Mouse (Mus musculus): Measurements from ENCODE around the gene Exoc3l4. TPM values are rescaled to one million over a fixed set of nuclear protein-coding genes. Genes with fewer than 3 reads are reported as not detected.

Exoc3l4 gene
- polyA plus RNA-seq, 1 experiment from 2014 or later, result 21.3 TPM

DNA sequence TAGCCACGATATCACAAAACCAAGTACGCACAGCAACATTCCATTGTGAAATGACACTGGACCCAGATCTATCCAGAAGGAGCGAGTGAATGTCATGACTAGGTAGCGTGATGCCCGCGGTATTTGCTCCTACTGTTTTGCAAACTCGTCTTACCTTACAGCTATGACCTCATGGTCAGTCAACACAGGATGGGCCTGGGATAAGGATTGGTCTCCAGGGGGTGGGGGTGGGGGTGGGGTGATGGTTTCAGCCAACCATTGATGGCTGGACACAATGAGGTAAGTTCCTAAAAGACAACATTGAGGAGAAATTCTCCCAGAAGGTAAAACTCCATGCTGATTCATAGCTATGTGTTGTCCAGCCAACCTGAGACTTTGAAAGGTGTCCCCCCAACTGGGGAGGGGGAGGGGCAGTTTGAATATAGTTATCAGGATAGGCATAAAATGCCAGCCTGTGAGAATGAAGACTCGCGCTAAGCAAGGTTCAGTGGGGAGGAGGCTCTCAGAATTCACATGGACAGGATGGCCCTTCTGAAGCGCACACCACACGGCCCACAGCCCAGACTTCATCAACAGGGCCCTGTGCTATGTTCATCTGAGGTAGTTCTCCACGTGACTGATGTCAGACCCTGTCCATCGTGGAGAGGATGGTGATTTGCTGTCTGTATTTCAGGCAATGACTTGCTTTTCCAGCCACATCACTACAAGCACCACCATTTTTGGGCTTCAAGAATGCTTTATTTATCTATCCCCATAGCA lies 30.8 kb upstream of the Exoc3l4 start:
- no peak overlapping the region for H3K9ac ChIP-seq (replicated peaks; ENCODE audit: low read depth)
- H3K4me1 ChIP-seq (ENCODE audit: insufficient read depth, low read depth, low read length), result peaks cover 6% of the 10 kb centered on the region; the same call in 1 of the 2 replicates
- no peak overlapping the region for H3K4me2 ChIP-seq (replicated peaks; ENCODE audit: low read depth, low read length)
- TF ChIP-seq EP300 (IDR thresholded peaks at IDR 0.05), result no peak
- TF ChIP-seq CTCF (IDR thresholded peaks at IDR 0.05), result no peak
- H3K9me3 ChIP-seq (ENCODE audit: low read length), result no peaks in the 10 kb centered on the region
- no peaks in the 10 kb centered on the region for H3K36me3 ChIP-seq (ENCODE audit: insufficient read depth, low read length)
- ATAC-seq (no peak), DNase-seq (ENCODE audit: low spot score) (no peak)
- no peak overlapping the region for H3K4me3 ChIP-seq (ENCODE audit: low read depth, low read length)
- no peaks in the 10 kb centered on the region for H3K27me3 ChIP-seq (replicated peaks; ENCODE audit: insufficient read depth, low read length)
- WGBS, result 75% methylated on average over 13 of the region's 13 CpGs
- peak overlapping the region; percentile 77 for H3K27ac ChIP-seq (ENCODE audit: low read length)

DNA sequence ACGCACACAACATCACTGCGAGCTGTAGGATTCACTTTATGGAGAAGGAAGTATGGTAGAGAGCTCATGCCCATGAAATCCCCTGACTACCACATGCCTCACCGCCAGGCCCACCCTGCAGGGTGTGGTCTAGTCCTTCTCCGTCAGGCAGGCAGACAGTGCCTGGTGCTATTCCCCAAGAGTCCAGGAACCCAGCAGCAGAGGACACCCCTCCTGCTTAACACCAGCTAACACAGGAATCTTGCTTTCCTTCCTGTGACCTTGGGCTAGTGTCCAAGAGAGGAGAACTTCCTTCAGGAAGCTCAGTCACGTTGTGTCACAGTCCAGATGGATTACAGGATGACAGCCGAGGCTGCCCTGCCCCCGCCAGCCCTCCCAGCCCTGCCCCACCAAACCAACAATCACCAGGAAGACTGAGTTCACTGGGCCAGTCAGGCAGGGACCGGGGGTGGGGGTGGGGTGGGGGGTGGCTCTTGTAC lies 30.1 kb upstream of the Exoc3l4 start:
- H3K4me2 ChIP-seq (replicated peaks; ENCODE audit: low read depth, low read length), result no peak overlapping the region
- DNase-seq (ENCODE audit: low spot score), result peak; percentile 86
- peak; percentile 97 for ATAC-seq
- no peak overlapping the region for H3K4me3 ChIP-seq (ENCODE audit: low read depth, low read length)
- H3K36me3 ChIP-seq (ENCODE audit: insufficient read depth, low read length), result no peaks in the 10 kb centered on the region
- peak overlapping the region; percentile 77 for H3K27ac ChIP-seq (ENCODE audit: low read length)
- no peaks in the 10 kb centered on the region for H3K9me3 ChIP-seq (ENCODE audit: low read length)
- H3K9ac ChIP-seq (replicated peaks; ENCODE audit: low read depth), result no peak overlapping the region
- 20% methylated on average over 8 of the region's 8 CpGs for WGBS
- TF ChIP-seq CTCF (IDR thresholded peaks at IDR 0.05) (no peak), EP300 (IDR thresholded peaks at IDR 0.05) (peak; percentile 92)
- H3K4me1 ChIP-seq (ENCODE audit: insufficient read depth, low read depth, low read length), result peaks cover 6% of the 10 kb centered on the region; the same call in 1 of the 2 replicates
- H3K27me3 ChIP-seq (replicated peaks; ENCODE audit: insufficient read depth, low read length), result no peaks in the 10 kb centered on the region

DNA sequence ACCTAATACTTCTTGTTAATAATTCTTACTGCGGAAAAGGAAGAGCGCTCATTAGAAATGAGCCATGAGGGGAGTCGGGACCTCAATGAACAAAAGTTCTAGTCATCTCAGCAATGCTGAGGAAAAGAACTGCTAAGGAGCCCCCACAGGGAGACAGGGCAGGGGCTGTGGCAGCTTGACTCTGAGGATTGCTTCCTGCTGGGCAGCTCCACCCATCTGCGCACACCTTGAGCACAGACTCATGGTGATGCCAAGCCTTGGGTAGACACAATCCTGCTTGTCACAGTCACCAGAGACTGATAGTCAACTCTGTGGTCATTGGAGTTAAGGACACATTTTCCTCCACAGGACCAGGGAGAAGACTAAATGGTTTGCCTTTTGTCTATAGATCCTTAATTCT lies 29.7 kb upstream of the Exoc3l4 start:
- no peak for TF ChIP-seq CTCF (IDR thresholded peaks at IDR 0.05)
- TF ChIP-seq EP300 (IDR thresholded peaks at IDR 0.05), result no peak
- DNase-seq (ENCODE audit: low spot score), result peak; percentile 37
- WGBS, result 50% methylated on average over 4 of the region's 4 CpGs

DNA sequence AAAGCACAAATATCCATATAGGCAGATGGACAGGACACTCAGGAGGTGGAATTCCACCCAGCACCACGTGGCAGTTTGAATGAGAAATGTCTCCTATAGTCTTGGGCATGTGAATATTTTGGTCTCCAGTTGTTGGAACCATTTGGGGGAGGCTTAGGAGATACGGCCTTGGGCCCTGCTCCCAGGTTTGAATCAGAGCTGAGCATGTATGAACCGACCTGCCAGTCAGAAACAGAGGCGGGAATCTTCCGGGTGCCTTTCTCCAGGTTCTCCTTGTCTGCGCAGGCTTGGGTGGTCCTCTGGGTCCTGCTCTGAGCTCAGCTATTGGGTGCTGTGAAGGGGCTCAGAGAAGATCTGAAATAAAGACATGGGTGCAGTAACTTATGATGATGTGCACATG lies 22.8 kb upstream of the Exoc3l4 start:
- TF ChIP-seq CTCF (IDR thresholded peaks at IDR 0.05) (no peak), EP300 (IDR thresholded peaks at IDR 0.05) (no peak)
- Histone ChIP-seq H3K9ac (replicated peaks; ENCODE audit: low read depth) (no peak overlapping the region), H3K27me3 (replicated peaks; ENCODE audit: insufficient read depth, low read length) (no peaks in the 10 kb centered on the region), H3K36me3 (ENCODE audit: insufficient read depth, low read length) (no peaks in the 10 kb centered on the region), H3K4me3 (ENCODE audit: low read depth, low read length) (no peak overlapping the region), H3K27ac (ENCODE audit: low read length) (no peak overlapping the region), H3K4me1 (ENCODE audit: insufficient read depth, low read depth, low read length) (no peaks in the 10 kb centered on the region), H3K4me2 (replicated peaks; ENCODE audit: low read depth, low read length) (no peak overlapping the region), H3K9me3 (ENCODE audit: low read length) (no peaks in the 10 kb centered on the region)
- ATAC-seq, result no peak
- no peak for DNase-seq (ENCODE audit: low spot score)
- 82% methylated on average over 6 of the region's 6 CpGs for WGBS

More for the DNA sequence above, 29.7 kb upstream of the Exoc3l4 start:
- Histone ChIP-seq H3K4me2 (replicated peaks; ENCODE audit: low read depth, low read length) (no peak overlapping the region), H3K9ac (replicated peaks; ENCODE audit: low read depth) (no peak overlapping the region), H3K27me3 (replicated peaks; ENCODE audit: insufficient read depth, low read length) (no peaks in the 10 kb centered on the region), H3K27ac (ENCODE audit: low read length) (peak overlapping the region; percentile 34; the same call in 1 of the 2 replicates), H3K36me3 (ENCODE audit: insufficient read depth, low read length) (no peaks in the 10 kb centered on the region), H3K4me1 (ENCODE audit: insufficient read depth, low read depth, low read length) (peaks cover 6% of the 10 kb centered on the region; the same call in 1 of the 2 replicates), H3K9me3 (ENCODE audit: low read length) (no peaks in the 10 kb centered on the region), H3K4me3 (ENCODE audit: low read depth, low read length) (no peak overlapping the region)
- ATAC-seq, result peak; percentile 36

DNA sequence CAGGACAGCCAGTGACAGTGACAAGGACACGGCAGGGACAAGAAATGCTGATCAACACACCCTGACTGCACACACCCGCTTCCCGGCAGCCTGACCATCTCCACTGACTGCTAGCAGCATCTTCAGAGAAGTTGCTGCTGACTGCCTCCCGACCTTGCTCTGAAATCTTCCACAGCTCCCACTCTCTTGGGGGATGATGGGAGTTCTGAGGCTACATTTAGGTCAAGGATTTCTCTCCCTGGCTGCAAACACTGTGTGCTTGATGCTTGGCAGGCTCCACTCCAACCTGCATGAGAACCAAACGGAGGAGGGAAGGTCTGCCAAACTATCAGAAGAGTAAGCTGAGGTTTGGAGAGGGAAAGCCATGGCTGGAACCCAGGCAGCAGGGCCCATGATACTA lies 19.8 kb upstream of the Exoc3l4 start:
- no peak for TF ChIP-seq CTCF (IDR thresholded peaks at IDR 0.05)
- TF ChIP-seq EP300 (IDR thresholded peaks at IDR 0.05), result no peak
- Histone ChIP-seq H3K9ac (replicated peaks; ENCODE audit: low read depth) (no peak overlapping the region), H3K36me3 (ENCODE audit: insufficient read depth, low read length) (no peaks in the 10 kb centered on the region), H3K9me3 (ENCODE audit: low read length) (no peaks in the 10 kb centered on the region), H3K4me3 (ENCODE audit: low read depth, low read length) (no peak overlapping the region), H3K4me2 (replicated peaks; ENCODE audit: low read depth, low read length) (no peak overlapping the region), H3K27me3 (replicated peaks; ENCODE audit: insufficient read depth, low read length) (no peaks in the 10 kb centered on the region), H3K4me1 (ENCODE audit: insufficient read depth, low read depth, low read length) (no peaks in the 10 kb centered on the region), H3K27ac (ENCODE audit: low read length) (no peak overlapping the region)
- ATAC-seq (no peak), DNase-seq (ENCODE audit: low spot score) (no peak)
- WGBS, result 59% methylated on average over 5 of the region's 5 CpGs

DNA sequence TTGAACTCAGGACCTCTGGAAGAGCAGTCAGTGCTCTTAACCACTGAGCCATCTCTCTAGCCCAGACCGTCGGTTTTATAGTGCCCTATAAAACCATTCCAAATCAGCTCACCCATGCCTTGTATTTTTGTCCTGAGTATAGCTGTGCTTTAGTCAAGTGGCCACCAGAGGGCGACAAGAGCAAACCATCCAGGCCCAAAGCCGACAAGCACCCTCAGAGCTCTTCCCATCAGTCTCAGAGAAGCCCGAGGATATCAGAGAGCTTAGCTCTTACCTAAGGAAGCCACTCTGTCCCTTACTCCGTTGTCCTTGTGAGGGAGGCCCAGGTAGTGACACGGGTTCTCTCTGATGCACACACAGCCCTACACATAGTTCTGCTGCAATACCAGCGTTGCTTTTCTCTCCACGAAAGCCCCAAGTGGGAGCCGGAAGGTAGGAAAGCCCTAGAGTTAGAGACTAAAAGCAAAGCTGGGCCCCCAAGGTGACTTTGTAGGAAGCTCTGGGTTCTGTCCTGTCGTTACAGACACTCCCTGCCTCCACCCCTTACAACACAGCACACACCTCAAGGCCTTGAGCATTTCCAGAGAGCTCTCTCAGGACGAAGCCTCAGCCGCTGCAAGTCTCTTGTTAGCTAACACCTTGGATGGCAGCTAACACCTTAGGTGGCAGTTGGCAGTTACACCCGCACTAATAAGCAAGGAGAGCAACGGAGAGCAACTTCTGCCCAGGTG lies 15.2 kb upstream of the Exoc3l4 start:
- Histone ChIP-seq H3K9ac (replicated peaks; ENCODE audit: low read depth) (no peak overlapping the region), H3K4me1 (ENCODE audit: insufficient read depth, low read depth, low read length) (no peaks in the 10 kb centered on the region; the same call in 1 of the 2 replicates), H3K36me3 (ENCODE audit: insufficient read depth, low read length) (no peaks in the 10 kb centered on the region), H3K27ac (ENCODE audit: low read length) (no peak overlapping the region), H3K4me2 (replicated peaks; ENCODE audit: low read depth, low read length) (no peak overlapping the region), H3K4me3 (ENCODE audit: low read depth, low read length) (no peak overlapping the region), H3K9me3 (ENCODE audit: low read length) (no peaks in the 10 kb centered on the region), H3K27me3 (replicated peaks; ENCODE audit: insufficient read depth, low read length) (peaks cover 1% of the 10 kb centered on the region; the same call in 1 of the 2 replicates)
- DNase-seq (ENCODE audit: low spot score), result peak; percentile 92
- ATAC-seq, result peak; percentile 85
- TF ChIP-seq EP300 (IDR thresholded peaks at IDR 0.05) (no peak), CTCF (IDR thresholded peaks at IDR 0.05) (peak; percentile 95)
- WGBS, result 16% methylated on average over 15 of the region's 15 CpGs
